Mouse (Mus musculus) urinary bladder, postnatal 36 days (tissue): ENCODE results near the gene Vmn1r9.
"Not testable (repeated sequence)": the region's sequence is repeated elsewhere in the genome, so short reads cannot be mapped to it uniquely, and the experiment has no call there.

Experiments
- DNase-seq, 2 experiments: peaks; one replicate each; pipeline ENCODE4 v3.0.0; 2022; ENCODE audit warnings: low spot score in 2 of 2, mixed read lengths in 1 of 2

Vmn1r9 gene

DNA sequence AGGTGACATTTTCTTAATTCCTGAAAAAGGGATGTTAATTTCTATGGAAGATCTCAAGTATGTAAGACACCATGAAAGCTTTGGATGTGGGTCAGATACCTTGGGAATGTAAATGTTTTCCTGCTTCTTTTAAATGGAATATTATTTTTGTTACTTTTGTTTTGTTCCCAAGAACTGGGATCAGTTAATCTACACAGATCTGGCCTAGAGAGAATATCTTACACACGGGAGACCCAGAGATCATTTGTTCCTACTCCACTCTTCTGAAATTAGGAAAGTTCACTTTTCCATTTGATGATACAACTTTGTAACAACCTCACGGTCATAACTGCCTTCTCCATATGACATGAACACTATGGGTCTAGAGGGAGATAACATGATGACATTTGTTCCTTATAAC lies at the start of gene Vmn1r9:
Gene Vmn1r9, plus strand, starts transcription at position 301 of the 400 bp plus-strand sequence.
- no peak for DNase-seq

DNA sequence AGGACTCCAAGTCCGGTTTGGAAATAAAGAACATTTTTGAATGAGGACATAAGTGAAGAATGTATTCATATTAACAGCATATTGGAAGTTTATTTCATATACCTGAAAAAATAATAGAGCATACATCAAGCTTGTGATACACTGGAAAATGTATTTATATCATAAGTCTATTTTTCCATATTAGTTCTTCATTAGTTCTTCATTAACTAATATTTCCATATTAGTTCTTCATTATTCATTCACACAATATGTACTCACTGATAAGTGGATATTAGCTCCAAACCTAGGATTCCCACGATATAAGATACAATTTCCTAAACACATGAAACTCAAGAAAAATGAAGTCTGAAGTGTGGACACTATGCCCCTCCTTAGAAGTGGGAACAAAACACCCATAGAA lies 41.4 kb upstream of the Vmn1r9 start, which contains the start of gene Vmn1r7:
Gene Vmn1r7, minus strand, starts transcription at position 101 of the 400 bp plus-strand sequence.
- DNase-seq, result not testable (repeated sequence)

DNA sequence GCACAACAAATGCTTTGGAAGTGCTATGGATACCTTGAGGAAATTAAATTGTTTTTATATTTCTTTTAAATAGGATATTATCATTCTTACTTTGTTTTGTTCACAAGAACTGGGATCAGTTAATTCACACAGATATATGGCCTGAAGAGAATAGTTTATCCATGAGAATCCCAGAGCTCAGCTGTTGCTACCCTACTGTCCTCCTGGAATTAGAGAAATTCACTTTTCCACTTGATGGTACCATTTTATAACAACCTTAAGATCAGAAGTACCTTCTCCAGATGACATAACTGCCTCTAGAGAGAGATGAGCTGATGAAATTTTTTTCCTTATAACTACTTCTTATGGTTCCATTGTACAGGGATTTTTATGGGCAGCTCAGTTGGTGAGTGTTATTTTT lies 34.6 kb upstream of the Vmn1r9 start, which contains the start of gene Vmn1r8:
Gene Vmn1r8, plus strand, starts transcription at position 301 of the 400 bp plus-strand sequence.
- no peak for DNase-seq

DNA sequence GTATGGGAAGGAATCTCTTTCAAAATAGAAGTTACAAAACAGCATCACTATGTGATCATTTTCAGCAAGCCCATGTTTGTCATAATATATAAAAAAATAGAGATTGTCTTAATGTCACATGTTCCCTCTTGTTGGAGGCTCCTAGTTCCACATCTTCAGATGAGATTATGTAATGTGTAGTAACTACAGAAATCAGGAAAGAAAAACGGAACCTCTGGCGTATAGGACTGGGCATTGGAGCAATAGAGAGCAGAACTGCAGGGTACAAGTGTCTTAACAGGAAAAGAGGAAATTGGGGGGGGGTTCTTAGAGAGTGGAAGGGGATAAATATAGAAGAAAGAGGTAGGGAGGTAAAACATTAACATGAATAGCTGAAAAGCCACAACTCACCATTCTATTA lies 31.9 kb upstream of the Vmn1r9 start:
- DNase-seq, result no peak

DNA sequence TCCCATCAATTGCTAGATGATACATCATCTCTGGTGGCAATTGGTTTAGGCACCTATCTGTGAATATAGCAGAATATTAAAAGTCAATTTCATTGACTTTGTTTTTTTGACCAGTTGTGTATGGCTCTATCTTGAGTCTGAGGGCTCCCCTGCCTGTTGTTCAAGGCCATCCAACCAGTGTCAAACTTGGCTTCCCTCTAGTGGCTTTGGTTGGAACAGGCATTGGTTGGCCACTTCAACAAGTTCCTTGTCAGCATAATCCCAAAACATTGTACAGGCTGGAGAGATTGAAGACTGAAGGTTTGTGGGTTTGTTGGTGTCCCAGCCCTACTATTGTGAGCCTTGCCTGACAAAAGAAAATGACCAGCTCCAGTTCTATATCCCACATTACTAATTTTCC lies 2.9 kb upstream of the Vmn1r9 start:
- DNase-seq, result no peak

DNA sequence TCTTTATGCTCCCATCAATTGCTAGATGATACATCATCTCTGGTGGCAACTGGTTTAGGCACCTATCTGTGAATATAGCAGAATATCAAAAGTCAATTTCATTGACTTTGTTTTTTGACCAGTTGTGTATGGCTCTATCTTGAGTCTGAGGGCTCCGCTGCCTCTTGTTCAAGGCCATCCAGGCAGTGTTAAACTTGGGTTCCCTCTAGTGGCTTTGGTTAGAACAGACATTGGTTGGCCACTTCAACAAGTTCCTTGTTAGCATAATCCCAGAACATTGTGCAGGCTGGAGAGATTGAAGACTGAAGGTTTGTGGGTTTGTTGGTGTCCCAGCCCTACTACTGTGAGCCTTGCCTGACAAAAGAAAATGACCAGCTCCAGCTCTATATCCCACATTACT lies 39.8 kb downstream of the Vmn1r9 start:
- no peak for DNase-seq

DNA sequence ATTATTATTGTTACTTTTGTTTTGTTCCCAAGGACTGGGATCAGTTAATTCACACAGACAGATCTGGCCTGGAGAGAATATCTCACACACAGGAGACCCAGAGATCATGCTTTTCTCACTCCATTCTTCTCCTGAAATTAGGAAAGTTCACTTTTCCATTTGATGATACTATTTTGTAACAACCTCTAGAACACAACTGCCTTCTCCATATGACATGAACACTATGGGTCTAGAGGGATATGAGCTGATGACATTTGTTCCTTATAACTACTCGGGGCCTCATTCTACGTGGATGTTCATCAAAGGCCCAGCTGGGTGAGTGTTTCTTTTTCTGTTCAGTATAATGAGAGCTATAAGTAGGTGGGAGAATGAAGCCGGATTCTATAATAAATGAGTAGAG lies 42.6 kb downstream of the Vmn1r9 start, which contains the start of gene Vmn1r10:
Gene Vmn1r10, plus strand, starts transcription at position 301 of the 400 bp plus-strand sequence.
- no peak for DNase-seq
